Mouse (Mus musculus) right cerebral cortex, postnatal 10 days (tissue): Measurements from ENCODE around the gene Snx9.

Experiments
- DNase-seq, 2 experiments: peaks; one replicate each; pipeline ENCODE4 v3.0.0; 2021; ENCODE audit warnings: low spot score in 2 of 2

Gene Snx9

GRCm38 (mm10) chr17:5841128-5841942 is at the start of gene Snx9:
Gene Snx9 (plus strand): TSS chr17:5841329.
- DNase-seq: peak; percentile 64 to 74

DNA sequence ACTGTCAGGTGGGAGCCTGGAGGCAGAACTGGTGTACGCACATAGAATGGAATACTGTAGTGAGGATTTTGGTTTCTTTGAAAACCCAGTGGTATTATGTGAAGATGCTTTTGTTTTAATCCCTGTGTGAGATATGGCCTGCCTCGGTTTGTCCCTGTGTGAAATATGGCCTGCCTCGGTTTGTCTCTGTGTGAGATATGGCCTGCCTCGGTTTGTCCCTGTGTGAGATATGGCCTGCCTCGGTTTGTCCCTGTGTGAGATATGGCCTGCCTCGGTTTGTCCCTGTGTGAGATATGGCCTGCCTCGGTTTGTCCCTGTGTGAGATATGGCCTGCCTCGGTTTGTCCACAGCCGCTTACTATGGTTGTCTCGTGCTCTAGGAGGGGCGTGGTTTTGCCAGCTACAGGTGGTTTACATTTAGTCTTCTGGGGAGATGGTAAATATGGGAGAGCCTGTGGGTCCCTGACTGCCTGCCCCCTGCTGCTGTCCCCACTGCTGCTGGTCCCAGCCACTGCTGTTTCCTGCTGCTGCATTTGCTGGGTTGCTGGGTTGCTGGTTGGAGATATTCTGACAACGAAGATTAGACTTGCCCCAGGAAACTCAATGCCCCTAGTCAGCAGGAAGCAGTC is 48.9 kb upstream of the Snx9 start:
- no peak for DNase-seq

- no peak for DNase-seq
These were observed 47.5 kb upstream of the Snx9 start for GRCm38 (mm10) chr17:5793593-5793992.

GRCm38 (mm10) chr17:5794276-5794675 is 46.9 kb upstream of the Snx9 start:
- DNase-seq: no peak

DNA sequence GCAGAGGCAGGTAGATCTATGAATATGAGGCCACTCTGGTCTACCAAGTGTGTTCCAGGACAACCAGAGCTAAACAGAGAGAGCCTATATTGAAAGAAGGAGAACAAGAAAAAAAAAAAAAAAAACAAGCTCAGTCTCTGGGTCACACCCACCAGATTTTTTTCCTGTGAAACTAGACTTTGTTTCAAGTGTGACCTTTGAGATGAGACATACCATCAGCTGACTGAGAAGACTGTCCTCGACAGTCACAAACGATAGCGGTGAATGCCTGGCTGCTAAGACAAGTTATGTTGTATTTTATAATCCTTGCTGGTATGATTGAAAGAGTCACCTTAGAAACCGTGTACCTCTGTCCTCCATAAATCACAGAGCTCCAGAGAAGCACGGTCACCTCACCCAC is 45.8 kb upstream of the Snx9 start:
- DNase-seq: no peak

DNA sequence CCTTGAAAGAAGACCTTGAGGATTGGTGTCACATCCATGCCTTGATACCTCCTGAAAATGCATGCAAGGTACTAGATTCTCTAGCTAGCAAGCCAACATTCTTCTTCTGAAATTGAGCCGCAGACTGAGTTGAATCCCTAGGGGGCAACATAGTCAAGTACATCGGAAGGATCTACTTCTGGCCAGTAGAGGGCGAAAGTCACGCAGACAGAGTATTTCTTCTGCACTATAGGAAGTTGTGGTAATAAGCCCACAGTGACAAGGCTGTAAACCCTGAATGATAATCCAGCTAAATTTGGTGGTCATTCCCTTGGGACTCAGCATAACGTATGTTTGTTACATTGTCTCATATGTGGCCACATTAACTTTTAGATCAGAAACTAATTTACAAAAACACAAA is 45.3 kb upstream of the Snx9 start:
- peak; percentile 88 for DNase-seq

GRCm38 (mm10) chr17:5797124-5797760 is 43.9 kb upstream of the Snx9 start:
- DNase-seq: no peak

- no peak for DNase-seq
These were observed 42.8 kb upstream of the Snx9 start for GRCm38 (mm10) chr17:5798221-5798801.

- DNase-seq: no peak
These were observed 42.2 kb upstream of the Snx9 start for GRCm38 (mm10) chr17:5798900-5799299.

GRCm38 (mm10) chr17:5799396-5800021 is 41.6 kb upstream of the Snx9 start:
- DNase-seq: peak in 1 of 2 experiments; percentile 11

DNA sequence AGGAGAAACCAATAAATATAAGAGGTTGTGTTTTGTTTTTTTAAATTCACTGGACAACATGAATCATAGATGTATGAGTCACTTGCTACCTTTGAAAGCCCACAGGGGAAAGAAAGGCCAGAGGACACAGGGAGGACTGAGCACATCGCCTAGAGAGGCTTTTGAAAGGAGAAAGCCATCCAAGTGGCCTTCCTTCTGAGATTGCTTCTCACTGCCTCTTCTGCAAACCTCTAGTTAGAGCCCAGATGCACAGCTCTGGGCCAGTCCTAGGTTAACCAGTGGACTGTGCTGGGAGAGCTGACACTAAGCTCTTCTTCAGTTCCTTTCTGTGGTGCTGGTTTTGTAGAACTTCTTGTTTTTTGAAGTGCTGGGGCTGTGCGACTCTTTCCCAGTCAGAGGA is 40.9 kb upstream of the Snx9 start:
- DNase-seq: no peak

GRCm38 (mm10) chr17:5800824-5801560 is 40.1 kb upstream of the Snx9 start:
- DNase-seq: no peak

DNA sequence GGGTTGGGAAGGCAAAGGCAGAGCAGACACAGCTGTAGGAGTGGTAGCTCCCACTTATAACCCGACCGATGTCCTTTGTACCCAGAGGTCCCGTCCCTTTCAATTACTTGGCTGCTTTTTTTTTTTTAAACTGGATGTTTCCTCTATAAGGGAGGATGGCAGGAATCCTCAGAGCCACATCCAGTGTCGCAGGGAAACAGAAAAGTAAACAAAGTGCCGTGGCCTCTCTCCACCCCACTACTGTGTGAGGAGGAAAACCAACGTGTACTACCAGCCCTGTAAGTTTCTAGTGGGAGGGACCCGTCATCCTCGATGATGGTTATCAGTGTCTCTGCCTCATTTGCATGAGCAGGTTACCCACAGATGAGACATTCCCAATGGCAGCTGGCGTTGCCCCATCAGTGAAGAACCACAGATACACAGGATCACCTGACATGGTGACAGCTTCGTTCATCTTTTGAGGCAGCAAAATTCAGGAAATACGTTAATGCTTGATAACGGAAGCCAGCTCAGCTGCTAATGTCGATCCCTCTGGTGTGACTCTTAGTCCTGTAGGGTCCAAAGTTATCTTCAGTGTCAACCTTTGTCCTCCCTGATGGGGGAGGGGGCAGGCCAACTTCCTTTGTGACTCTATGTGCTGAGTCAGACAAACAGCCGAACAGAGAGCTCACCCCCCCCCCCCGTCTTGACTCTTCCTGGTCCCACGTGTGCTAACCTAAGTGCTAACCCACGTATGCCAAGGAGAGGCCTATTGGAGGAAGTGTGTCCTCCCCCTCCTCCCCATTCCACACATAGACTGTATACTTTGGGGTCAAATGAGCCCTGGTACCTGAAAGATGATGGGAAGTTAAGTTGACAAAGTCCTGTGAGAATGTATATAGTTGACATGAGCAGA is 39.1 kb upstream of the Snx9 start:
- no peak for DNase-seq

- DNase-seq: no peak
These were observed 38.5 kb upstream of the Snx9 start for GRCm38 (mm10) chr17:5802656-5802955.

DNA sequence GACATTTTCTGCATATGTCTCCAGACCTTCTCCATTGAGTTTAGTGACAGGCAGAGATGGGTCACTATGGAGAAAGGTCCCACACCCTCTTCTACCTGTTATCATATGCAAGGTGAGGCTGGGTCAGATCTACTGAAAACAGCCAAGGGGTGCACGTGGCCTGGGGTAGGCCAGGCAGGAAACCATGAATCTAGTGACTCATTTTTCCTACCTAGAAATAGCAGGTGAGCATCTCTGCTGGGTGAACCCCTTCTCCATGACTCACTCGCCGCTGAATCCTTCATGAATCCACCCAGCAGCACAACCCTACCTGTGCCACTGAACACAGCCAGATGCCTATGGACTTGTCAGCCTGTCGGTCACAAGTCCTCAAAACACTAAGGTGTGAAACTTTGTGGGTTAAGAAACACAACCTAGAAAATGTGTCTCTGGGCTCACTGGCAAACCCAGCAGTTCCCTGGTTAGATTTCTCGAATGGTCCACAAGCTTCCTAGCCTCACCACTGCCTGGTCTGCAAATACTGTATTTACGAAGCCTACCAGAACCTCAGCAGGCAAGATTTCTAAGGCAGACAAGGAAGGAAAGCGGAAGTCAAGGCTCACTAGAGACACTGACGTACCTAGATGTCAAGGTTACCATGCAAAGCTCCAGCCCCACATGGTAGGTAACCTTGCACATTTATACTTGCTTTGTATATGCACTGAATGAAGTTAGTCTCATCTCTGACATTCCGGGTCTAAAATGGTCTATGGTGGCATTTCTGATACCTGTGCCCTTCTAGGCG is 37.7 kb upstream of the Snx9 start:
- no peak for DNase-seq

GRCm38 (mm10) chr17:5804370-5805150 is 36.6 kb upstream of the Snx9 start:
- no peak for DNase-seq

DNA sequence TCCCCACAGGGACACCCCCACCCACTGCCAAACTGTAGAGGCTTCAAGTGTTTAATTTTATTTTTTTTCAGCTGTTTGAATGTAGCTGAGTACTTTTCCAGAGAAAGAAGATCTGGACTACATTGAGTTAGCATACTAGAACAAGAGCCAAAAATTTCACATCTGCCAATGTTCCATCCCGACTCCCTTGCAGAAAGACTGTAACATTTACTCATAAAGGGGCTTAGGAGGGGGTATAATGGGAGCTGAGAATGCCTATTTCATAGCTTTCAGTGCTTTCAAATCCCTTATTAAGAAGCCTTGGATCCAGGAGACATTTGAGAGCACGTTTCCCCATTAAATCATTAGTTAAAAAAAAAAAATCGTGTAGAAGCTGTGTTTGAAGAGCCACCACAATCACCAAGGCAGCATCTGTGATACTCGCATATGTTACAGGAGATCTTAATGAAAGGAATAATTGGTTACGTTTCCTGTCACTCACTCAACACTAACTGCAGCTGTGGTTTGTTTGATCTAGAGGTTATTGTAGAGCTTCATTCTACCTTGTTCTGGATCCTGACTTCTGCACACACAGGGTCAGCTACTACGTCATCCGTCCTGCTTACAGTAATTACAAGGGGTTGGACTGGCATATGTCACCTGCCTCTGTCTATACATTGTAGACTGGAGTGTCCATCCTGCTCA is 35.8 kb upstream of the Snx9 start:
- no peak for DNase-seq

- no peak for DNase-seq
These were observed 35.2 kb upstream of the Snx9 start for GRCm38 (mm10) chr17:5805935-5806334.
